Mouse (Mus musculus): ENCODE measurements around the gene Myo15b. TPM values are rescaled to one million over a fixed set of nuclear protein-coding genes. Genes with fewer than 3 reads are reported as not detected.

The Myo15b gene
- polyA plus RNA-seq, 1 experiment from 2014 or later = 0.18 TPM

- Histone ChIP-seq H3K9me3 (no peaks in the 10 kb centered on the region), H3K36me3 (no peaks in the 10 kb centered on the region), H3K4me2 (replicated peaks) (no peak overlapping the region), H3K27ac (no peak overlapping the region), H3K4me3 (no peak overlapping the region), H3K9ac (no peak overlapping the region), H3K4me1 (no peaks in the 10 kb centered on the region), H3K27me3 (peaks cover 22% of the 10 kb centered on the region)
- no peak for ATAC-seq (ENCODE audit: insufficient number of reproducible peaks, insufficient read depth, low FRiP score, low TSS enrichment)
- 23% methylated on average over 5 of the region's 5 CpGs for WGBS
These were observed 22.8 kb downstream of the Myo15b start for GRCm38 (mm10) chr11:115881002-115881401.

- no peaks in the 10 kb centered on the region for H3K9me3 ChIP-seq
- WGBS = 32% methylated on average over 15 of the region's 17 CpGs
- no peak for ATAC-seq (ENCODE audit: insufficient number of reproducible peaks, insufficient read depth, low FRiP score, low TSS enrichment)
- H3K27ac ChIP-seq = no peak overlapping the region
- H3K4me2 ChIP-seq (replicated peaks) = no peak overlapping the region
- peaks cover 22% of the 10 kb centered on the region for H3K27me3 ChIP-seq
- no peak overlapping the region; the same call in 1 of the 2 replicates for H3K9ac ChIP-seq
- H3K4me1 ChIP-seq = no peaks in the 10 kb centered on the region
- no peak overlapping the region for H3K4me3 ChIP-seq
- H3K36me3 ChIP-seq = no peaks in the 10 kb centered on the region
These were observed 25.0 kb downstream of the Myo15b start for GRCm38 (mm10) chr11:115883251-115883650.

- H3K27me3 ChIP-seq = peaks cover 22% of the 10 kb centered on the region
- no peak for ATAC-seq (ENCODE audit: insufficient number of reproducible peaks, insufficient read depth, low FRiP score, low TSS enrichment)
- WGBS = 87% methylated on average over 3 of the region's 3 CpGs
These were observed 26.2 kb downstream of the Myo15b start for GRCm38 (mm10) chr11:115884361-115884760.

GRCm38 (mm10) chr11:115885281-115885680 is 27.1 kb downstream of the Myo15b start:
- 73% methylated on average over 11 of the region's 11 CpGs for WGBS
- ATAC-seq (ENCODE audit: insufficient number of reproducible peaks, insufficient read depth, low FRiP score, low TSS enrichment) = no peak
- H3K4me1 ChIP-seq = no peaks in the 10 kb centered on the region
- H3K27me3 ChIP-seq = peaks cover 22% of the 10 kb centered on the region
- no peak overlapping the region for H3K27ac ChIP-seq
- H3K36me3 ChIP-seq = no peaks in the 10 kb centered on the region
- H3K4me3 ChIP-seq = no peak overlapping the region
- H3K9me3 ChIP-seq = no peaks in the 10 kb centered on the region
- H3K4me2 ChIP-seq (replicated peaks) = no peak overlapping the region
- no peak overlapping the region for H3K9ac ChIP-seq

More at GRCm38 (mm10) chr11:115884361-115884760, 26.2 kb downstream of the Myo15b start:
- Histone ChIP-seq H3K4me3 (no peak overlapping the region), H3K9ac (no peak overlapping the region), H3K36me3 (no peaks in the 10 kb centered on the region), H3K9me3 (no peaks in the 10 kb centered on the region), H3K27ac (no peak overlapping the region), H3K4me2 (replicated peaks) (no peak overlapping the region), H3K4me1 (no peaks in the 10 kb centered on the region)

DNA sequence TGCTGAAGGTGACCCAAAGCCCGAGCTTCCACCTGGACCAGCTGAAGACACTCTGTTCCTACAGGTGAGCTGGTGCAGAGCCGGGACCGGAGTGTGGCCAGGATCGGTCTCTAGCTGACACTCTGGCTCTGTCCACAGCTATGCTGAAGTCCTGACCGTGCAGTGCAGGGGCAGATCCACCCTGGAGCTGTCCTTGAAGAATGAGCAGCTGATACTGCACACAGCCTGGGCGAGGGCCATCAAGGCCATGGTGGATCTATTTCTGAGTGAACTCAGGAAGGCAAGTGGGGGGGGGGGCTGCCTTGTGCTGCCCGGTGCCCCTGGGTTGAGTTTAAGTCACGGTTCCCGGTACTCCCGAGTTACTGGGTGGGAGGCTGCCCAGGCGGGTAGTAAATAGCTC is 28.2 kb downstream of the Myo15b start:
- H3K4me2 ChIP-seq (replicated peaks) = no peak overlapping the region
- no peak for ATAC-seq (ENCODE audit: insufficient number of reproducible peaks, insufficient read depth, low FRiP score, low TSS enrichment)
- H3K4me3 ChIP-seq = no peak overlapping the region
- H3K9ac ChIP-seq = no peak overlapping the region
- WGBS = 88% methylated on average over 11 of the region's 11 CpGs
- H3K36me3 ChIP-seq = no peaks in the 10 kb centered on the region
- no peaks in the 10 kb centered on the region for H3K4me1 ChIP-seq
- no peak overlapping the region for H3K27ac ChIP-seq
- H3K27me3 ChIP-seq = peaks cover 22% of the 10 kb centered on the region
- H3K9me3 ChIP-seq = no peaks in the 10 kb centered on the region

DNA sequence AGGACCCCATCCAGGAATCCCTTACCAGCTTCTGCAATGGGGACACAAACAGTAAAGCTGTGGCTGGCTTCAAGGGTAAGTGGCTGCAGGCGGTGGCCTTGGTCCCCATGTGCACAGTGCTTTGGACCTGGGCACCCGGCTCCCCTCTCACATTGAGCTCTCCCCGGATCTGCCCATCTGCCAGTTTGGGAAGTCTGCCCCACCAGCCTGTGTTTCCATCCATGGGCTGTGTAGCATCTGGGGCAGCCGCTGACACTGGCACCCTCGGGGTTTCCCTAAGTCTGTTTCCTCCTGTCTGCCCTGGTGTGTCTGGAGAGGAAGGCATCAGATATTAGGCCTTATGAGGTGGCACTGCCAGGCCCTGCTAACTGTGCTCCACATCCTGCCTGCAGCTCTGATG is 29.8 kb downstream of the Myo15b start:
- WGBS = 89% methylated on average over 5 of the region's 5 CpGs

DNA sequence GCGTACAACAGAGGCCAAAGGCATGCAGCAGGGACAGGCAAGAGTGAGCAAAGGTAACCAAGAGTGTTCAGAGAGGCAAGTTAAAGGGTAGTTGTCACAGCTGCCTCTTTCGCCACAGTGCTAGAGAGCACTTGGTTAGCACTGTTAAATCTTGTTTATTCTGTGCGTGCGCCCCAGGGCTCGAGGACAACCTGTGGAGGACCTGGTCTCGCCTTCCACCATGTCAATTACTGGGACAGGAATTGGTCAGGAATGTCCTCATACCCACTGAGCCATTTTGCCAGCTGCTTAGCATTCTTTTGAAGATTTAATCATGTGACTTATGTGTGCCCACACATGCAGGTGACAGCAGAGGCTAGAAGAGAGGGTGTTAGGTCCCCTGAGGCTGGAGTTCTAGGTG is 31.0 kb downstream of the Myo15b start:
- Histone ChIP-seq H3K27me3 (peaks cover 3% of the 10 kb centered on the region; the same call in 1 of the 2 replicates), H3K4me3 (no peak overlapping the region), H3K9ac (no peak overlapping the region), H3K4me1 (no peaks in the 10 kb centered on the region), H3K4me2 (replicated peaks) (no peak overlapping the region), H3K27ac (no peak overlapping the region), H3K9me3 (no peaks in the 10 kb centered on the region), H3K36me3 (peaks cover 14% of the 10 kb centered on the region)
- ATAC-seq (ENCODE audit: insufficient number of reproducible peaks, insufficient read depth, low FRiP score, low TSS enrichment) = no peak
- WGBS = 82% methylated on average over 6 of the region's 6 CpGs

More for the DNA sequence above, 29.8 kb downstream of the Myo15b start:
- H3K27me3 ChIP-seq = peaks cover 15% of the 10 kb centered on the region
- H3K27ac ChIP-seq = no peak overlapping the region
- H3K4me1 ChIP-seq = no peaks in the 10 kb centered on the region
- peaks cover 4% of the 10 kb centered on the region for H3K36me3 ChIP-seq
- H3K4me3 ChIP-seq = no peak overlapping the region
- H3K9me3 ChIP-seq = no peaks in the 10 kb centered on the region
- H3K9ac ChIP-seq = no peak overlapping the region; the same call in 1 of the 2 replicates
- H3K4me2 ChIP-seq (replicated peaks) = no peak overlapping the region
- no peak for ATAC-seq (ENCODE audit: insufficient number of reproducible peaks, insufficient read depth, low FRiP score, low TSS enrichment)

- H3K4me3 ChIP-seq = no peak overlapping the region
- no peaks in the 10 kb centered on the region for H3K4me1 ChIP-seq
- no peaks in the 10 kb centered on the region for H3K9me3 ChIP-seq
- H3K27me3 ChIP-seq = no peaks in the 10 kb centered on the region
- no peak overlapping the region for H3K9ac ChIP-seq
- 60% methylated on average over 6 of the region's 6 CpGs for WGBS
- H3K27ac ChIP-seq = no peak overlapping the region
- H3K4me2 ChIP-seq (replicated peaks) = no peak overlapping the region
- H3K36me3 ChIP-seq = peaks cover 37% of the 10 kb centered on the region
- ATAC-seq (ENCODE audit: insufficient number of reproducible peaks, insufficient read depth, low FRiP score, low TSS enrichment) = no peak
These were observed 34.0 kb downstream of the Myo15b start for GRCm38 (mm10) chr11:115892213-115892612.

DNA sequence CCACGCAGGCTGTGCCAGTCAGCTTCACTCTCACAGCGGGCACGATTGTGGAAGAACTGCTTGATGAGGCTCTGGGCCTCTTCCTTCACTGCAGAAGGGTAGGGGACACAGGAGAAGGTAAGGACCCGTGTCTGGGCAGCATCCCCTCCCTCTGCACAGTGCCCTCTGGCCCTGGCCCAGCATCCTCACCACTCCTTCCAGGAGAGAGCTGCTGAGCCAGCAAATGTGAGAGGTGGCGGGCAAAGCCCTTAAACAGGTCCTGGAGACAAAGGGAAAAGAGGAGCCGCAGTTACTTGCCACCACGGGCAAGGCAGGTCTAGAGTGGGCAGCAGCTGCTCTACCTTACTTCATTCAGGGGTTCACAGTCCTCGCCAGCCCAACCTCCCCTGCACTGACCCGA is 34.9 kb downstream of the Myo15b start:
- Histone ChIP-seq H3K4me3 (no peak overlapping the region), H3K4me1 (no peaks in the 10 kb centered on the region), H3K9me3 (no peaks in the 10 kb centered on the region), H3K27ac (no peak overlapping the region), H3K36me3 (peaks cover 37% of the 10 kb centered on the region), H3K9ac (no peak overlapping the region), H3K27me3 (no peaks in the 10 kb centered on the region), H3K4me2 (replicated peaks) (no peak overlapping the region)
- 78% methylated on average over 9 of the region's 9 CpGs for WGBS
- ATAC-seq (ENCODE audit: insufficient number of reproducible peaks, insufficient read depth, low FRiP score, low TSS enrichment) = no peak

DNA sequence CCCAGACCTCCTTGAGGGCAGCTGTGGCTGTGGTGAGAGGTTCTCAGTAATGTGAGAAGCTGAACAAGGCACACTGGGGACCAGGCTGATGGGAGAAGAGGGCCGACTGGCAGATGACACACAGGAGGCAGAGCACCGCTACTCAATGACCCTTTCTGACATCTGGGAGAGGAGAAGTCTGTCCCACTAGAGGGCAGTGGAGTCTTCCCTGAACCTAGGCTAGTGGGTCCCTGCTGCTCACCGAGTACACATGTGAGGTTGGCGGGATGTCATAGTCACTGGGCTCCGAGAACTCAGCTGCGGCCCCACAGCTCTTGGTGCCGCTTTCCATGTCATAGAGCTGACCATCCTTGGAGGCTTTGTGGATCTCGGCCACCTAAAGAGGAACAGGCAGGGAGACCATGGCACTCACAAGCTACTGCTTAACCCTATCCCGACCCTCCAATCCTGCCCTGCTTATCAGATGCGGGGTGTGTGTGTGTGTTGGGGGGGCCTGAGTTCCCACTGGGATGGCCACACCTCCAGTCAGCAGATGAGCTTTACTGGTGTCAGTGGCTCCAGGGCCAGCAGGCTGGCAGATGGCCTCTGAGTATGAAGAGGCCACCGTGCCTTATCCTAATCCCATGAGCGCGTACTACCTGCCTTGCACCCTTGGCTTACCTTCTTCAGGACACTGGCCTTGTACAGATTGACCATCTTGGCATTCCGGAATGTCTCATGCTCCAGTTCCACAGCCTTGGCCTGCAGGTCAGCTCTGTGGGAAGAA is 36.7 kb downstream of the Myo15b start:
- 73% methylated on average over 14 of the region's 14 CpGs for WGBS
- Histone ChIP-seq H3K9ac (no peak overlapping the region), H3K9me3 (no peaks in the 10 kb centered on the region), H3K27me3 (no peaks in the 10 kb centered on the region), H3K27ac (no peak overlapping the region), H3K36me3 (peaks cover 37% of the 10 kb centered on the region), H3K4me2 (replicated peaks) (no peak overlapping the region), H3K4me1 (peaks cover 5% of the 10 kb centered on the region; the same call in 1 of the 2 replicates), H3K4me3 (no peak overlapping the region)
- ATAC-seq (ENCODE audit: insufficient number of reproducible peaks, insufficient read depth, low FRiP score, low TSS enrichment) = no peak

DNA sequence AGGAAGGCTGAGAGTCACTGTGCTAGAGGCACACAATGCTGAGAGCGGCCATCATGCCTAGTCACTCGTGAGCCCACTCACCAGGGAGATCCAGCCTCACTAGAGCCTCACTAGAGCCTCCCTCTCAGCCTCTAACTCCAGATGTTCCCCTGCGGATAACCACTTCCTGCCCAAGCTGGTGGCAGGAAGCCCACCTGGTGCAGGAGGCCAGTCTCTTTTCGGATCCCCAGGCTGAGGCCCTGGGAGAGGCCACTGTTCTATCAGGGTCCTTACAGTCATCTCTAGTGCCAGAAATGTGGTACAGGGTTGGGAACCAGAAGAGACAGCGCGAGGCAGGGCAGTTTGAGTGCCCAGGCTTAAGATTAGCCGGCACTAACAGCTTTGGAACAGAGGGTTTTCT is 40.2 kb downstream of the Myo15b start:
- Histone ChIP-seq H3K9me3 (no peaks in the 10 kb centered on the region), H3K9ac (no peak overlapping the region), H3K36me3 (peaks cover 30% of the 10 kb centered on the region), H3K4me3 (no peak overlapping the region), H3K4me1 (peaks cover 19% of the 10 kb centered on the region), H3K27me3 (no peaks in the 10 kb centered on the region), H3K4me2 (replicated peaks) (no peak overlapping the region), H3K27ac (no peak overlapping the region)
- 80% methylated on average over 7 of the region's 7 CpGs for WGBS
- no peak for ATAC-seq (ENCODE audit: insufficient number of reproducible peaks, insufficient read depth, low FRiP score, low TSS enrichment)

GRCm38 (mm10) chr11:115898886-115899285 is 40.7 kb downstream of the Myo15b start:
- no peak overlapping the region for H3K4me2 ChIP-seq (replicated peaks)
- ATAC-seq (ENCODE audit: insufficient number of reproducible peaks, insufficient read depth, low FRiP score, low TSS enrichment) = no peak
- no peak overlapping the region for H3K4me3 ChIP-seq
- no peaks in the 10 kb centered on the region for H3K9me3 ChIP-seq
- H3K9ac ChIP-seq = no peak overlapping the region
- H3K27ac ChIP-seq = no peak overlapping the region
- peaks cover 23% of the 10 kb centered on the region for H3K4me1 ChIP-seq
- H3K27me3 ChIP-seq = no peaks in the 10 kb centered on the region
- H3K36me3 ChIP-seq = peaks cover 26% of the 10 kb centered on the region
- 11% methylated on average over 4 of the region's 4 CpGs for WGBS
